Mouse (Mus musculus) cortical plate, adult 2 months (tissue): ENCODE measurements at regions not wholly inside any gene's neighbourhood (a gene's known extent, or its start where the extent isn't known, plus 50 kb on each side); places are given as distances from the start of the nearest gene placed in this dataset.

ENCODE experiments used
- H3K27ac ChIP-seq: fragments of 200-500 bp; 2 replicates; pipeline ENCODE4 v1.5.1; 2012; ENCODE audit warnings: low read length, control low read depth, inconsistent platforms; ENCODE audit not compliant: insufficient read depth
- H3K4me1 ChIP-seq: fragments of 200-500 bp; 2 replicates; pipeline ENCODE4 v1.6.1; 2011; ENCODE audit warnings: low read length; ENCODE audit not compliant: control insufficient read depth, insufficient read depth
- H3K4me3 ChIP-seq: fragments of 200-500 bp; 2 replicates; pipeline ENCODE4 v1.5.1; 2011; ENCODE audit warnings: mild to moderate bottlenecking, low read length, control low read depth; ENCODE audit not compliant: insufficient read depth
- CTCF ChIP-seq: fragments of 200-500 bp; IDR thresholded peaks from 2 replicates; pipeline ENCODE4 v1.5.1; 2011; ENCODE audit warnings: mild to moderate bottlenecking, control low read depth, low read length; ENCODE audit not compliant: insufficient read depth; ENCODE audit errors: extremely low read depth
- POLR2A ChIP-seq: fragments of 200-500 bp; IDR thresholded peaks from 2 replicates; pipeline ENCODE4 v1.6.1; 2011; ENCODE audit warnings: mild to moderate bottlenecking, low read length, control low read depth; ENCODE audit not compliant: insufficient read depth; ENCODE audit errors: extremely low read depth

DNA sequence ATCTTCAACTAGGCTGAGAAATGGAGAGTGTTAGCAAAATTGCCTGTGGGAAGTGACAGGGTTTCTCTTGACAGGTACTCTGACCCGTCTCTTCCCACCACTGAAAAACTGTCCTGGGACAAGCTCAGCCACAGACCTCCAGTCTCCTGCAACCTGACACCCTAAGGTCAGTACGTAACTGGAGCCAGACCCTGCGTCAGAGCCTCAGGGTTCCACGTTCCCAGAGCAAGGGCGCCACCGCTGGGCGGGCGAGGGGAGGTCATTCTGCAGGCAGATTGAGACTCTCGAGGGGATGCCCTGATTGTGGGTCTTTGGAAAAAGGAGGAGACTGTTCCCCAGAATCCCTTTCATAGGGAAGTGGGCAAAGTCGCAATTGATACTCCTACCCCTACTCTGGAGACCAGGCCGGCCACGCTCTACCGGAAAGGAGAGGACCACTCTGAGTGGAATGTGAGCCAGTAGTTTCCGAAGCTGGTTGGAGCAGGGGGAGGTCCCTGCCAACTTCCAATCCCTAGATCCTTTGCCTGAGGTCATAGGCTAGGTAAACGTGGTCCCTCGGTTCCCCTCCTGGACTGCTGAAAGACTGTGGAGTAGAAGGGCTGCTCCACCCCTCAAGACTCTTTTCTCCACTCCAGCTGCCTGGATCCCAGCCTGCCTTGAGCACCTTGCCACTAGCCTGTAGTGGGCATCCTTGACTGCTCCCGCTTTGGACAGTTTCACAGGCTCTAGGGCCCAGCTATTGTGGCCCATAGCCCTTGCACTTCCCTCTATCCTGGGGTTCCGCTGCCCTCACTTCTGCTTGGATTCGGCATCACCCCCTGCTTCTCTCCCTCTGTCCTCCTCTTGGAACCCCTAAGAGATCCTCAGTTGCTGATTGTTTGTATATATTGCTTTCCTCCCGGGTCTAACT lies 61.0 kb upstream of the Lpcat1 start:
- Histone ChIP-seq H3K4me1 (no peaks in the 10 kb centered on the region), H3K27ac (no peak overlapping the region), H3K4me3 (no peak overlapping the region)
- TF ChIP-seq POLR2A (no peak), CTCF (peak; percentile 53)

DNA sequence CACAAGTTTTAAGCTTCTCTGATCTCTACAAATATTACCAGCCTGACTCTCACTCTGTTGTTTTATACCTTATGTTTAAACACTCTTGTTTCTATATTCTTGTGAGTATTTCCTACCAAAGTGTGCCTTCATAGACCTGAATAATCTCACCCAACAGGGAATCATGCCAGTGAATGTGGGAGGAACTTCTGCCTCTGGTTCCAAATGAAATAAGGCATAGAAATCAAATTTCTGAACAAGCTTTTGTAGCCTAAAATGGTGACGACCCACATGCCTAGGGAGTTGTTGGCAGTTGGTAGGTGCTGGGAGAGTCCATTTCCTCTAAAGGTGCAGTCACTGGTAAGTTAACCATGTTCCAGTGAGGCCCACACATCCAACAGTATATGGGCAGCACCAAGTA lies 66.1 kb upstream of the Lpcat1 start:
- Histone ChIP-seq H3K27ac (no peak overlapping the region), H3K4me3 (no peak overlapping the region), H3K4me1 (no peaks in the 10 kb centered on the region)
- TF ChIP-seq CTCF (no peak), POLR2A (no peak)

DNA sequence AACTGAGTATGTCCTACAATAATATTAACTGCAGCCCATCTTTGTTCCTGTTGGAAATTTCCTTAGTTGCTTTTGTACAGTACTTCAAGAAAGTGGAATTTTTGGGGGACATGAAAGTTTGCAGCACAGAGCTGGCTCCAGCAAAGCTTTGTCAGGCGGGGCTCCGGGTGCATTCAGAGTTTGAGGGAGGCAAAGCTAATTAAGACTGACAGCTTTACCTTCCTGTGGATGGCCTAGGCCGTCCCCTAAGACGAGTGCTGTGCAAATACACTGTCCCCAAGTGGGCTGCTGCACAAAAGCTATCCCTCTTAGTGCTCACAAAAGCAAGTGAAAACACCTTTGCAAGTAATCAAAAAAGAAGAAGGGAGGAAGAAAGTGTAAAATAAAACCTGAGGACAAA lies 68.7 kb upstream of the Ndufs6 start:
- H3K4me3 ChIP-seq = no peak overlapping the region
- TF ChIP-seq POLR2A (no peak), CTCF (no peak)
- no peaks in the 10 kb centered on the region for H3K4me1 ChIP-seq
- H3K27ac ChIP-seq = no peak overlapping the region

DNA sequence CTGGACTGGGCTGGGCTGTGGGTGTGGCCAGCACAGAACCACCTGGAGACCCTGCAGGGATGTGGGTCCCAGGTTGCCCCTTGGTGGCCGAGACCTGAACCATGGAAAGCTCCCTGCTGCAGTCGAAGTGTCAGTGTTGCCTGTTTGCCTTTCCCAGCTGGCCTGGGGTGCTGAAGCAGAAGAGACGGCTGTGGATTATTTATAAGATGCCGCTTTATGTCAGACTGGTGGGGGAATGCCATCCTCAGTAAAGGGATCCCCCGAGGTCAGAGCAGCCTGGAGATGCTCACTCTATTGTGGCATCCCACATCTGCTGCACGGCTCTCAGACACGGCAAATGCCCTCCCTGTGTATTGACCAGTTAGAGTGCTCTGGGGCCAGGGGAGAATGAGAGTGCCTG lies 67.5 kb upstream of the Ndufs6 start:
- no peak for TF ChIP-seq CTCF
- no peak for TF ChIP-seq POLR2A
- Histone ChIP-seq H3K4me1 (no peaks in the 10 kb centered on the region), H3K4me3 (no peak overlapping the region), H3K27ac (no peak overlapping the region)

DNA sequence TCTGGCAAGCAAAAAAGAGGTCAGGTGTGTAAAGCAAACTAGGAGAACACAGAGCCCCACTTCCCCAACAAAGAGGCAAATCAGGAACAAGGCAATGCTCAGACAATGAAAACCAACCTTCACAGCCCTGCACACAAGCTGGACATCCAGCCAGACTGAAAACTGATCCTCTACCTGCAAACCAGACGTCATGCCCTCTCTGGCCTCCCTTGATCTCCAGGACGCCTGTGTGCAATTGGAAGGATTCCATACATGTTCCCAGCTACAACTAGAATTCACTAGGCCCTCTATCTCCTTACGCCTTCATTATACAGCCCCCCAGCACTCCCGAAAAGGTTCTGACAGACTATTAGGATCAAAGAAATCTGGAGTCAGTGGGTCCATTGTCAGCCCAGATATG lies 60.7 kb upstream of the Ndufs6 start:
- Histone ChIP-seq H3K27ac (no peak overlapping the region), H3K4me1 (no peaks in the 10 kb centered on the region), H3K4me3 (no peak overlapping the region)
- no peak for TF ChIP-seq POLR2A
- no peak for TF ChIP-seq CTCF

DNA sequence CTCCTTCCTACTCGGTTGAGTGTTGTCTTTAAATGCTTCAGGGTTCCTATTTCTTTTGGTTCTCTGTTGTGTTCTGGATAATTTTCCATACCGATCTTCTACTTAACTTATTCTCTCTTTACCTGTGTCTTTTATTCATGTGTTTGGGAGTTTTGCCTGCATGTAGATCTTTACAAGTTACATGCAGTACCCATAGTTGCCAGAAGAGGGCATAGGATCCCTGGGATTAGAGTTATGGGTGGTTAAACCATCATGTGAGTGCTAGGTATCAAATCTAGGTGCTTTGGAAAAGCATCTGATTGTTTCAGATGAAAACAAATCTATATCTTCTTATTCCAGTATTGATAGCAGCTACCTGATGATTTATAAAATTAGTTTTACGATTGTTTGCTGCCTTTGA lies 55.2 kb upstream of the Ndufs6 start:
- Histone ChIP-seq H3K4me1 (peaks cover 1% of the 10 kb centered on the region; the same call in 1 of the 2 replicates), H3K4me3 (no peak overlapping the region), H3K27ac (no peak overlapping the region)
- TF ChIP-seq POLR2A = no peak
- TF ChIP-seq CTCF = no peak
